Mouse (Mus musculus) heart, embryonic 11.5 days (tissue): Measurements from ENCODE around the gene Mylip. TPM values are rescaled to one million over a fixed set of nuclear protein-coding genes. Genes with fewer than 3 reads are reported as not detected.

Experiments used
- polyA plus RNA-seq: library from polyadenylated mRNA; unstranded; fragments of >200 nt; fragmentation: Nextera tagmentation; extraction: Ambion mirVana; gene quantifications from 2 replicates; pipeline ENCODE4 v1.2.1, GENCODE M21; 2014

Gene Mylip
- polyA plus RNA-seq, 1 experiment from 2014 or later = 4.9 TPM

Other genes starting within 250 kb of the Mylip start
- gene Gmpr, start 117.7 kb downstream of the Mylip start, polyA plus RNA-seq = 176 and 191 TPM in 2 replicates